Mouse (Mus musculus) lung, postnatal 25 days (tissue): ENCODE results near the gene Foxi1.
"Not testable (repeated sequence)": the region's sequence is repeated elsewhere in the genome, so short reads cannot be mapped to it uniquely, and the experiment has no call there.

Experiments used
- DNase-seq: peaks from one replicate; pipeline ENCODE4 v3.0.0; 2022; ENCODE audit warnings: low spot score

Gene Foxi1

GRCm38 (mm10) chr11:34207989-34208388, at the start of gene Foxi1:
Gene Foxi1 (minus strand): TSS chr11:34208089.
- DNase-seq, result no peak

GRCm38 (mm10) chr11:34242979-34243378, 35.1 kb upstream of the Foxi1 start:
- DNase-seq, result no peak

DNA sequence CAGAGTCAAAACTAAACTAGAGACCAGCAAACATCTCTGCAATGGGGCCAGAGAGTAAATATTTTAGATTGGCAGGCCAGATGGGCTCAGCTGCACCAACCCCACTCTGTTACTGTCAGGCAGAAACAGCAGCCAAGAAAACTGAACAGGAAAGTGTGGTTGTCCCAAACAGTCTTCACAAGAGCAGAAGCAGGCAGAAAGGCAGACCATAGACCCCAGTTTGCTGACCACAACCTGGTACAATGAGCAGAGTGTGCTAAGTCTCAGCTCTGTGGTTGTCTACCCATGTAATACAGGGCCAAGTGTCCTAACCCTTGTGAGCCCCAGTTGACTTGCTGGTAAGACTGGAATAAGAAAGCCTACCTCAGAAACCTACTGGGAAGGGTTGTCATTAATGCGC, 32.4 kb upstream of the Foxi1 start:
- no peak for DNase-seq

DNA sequence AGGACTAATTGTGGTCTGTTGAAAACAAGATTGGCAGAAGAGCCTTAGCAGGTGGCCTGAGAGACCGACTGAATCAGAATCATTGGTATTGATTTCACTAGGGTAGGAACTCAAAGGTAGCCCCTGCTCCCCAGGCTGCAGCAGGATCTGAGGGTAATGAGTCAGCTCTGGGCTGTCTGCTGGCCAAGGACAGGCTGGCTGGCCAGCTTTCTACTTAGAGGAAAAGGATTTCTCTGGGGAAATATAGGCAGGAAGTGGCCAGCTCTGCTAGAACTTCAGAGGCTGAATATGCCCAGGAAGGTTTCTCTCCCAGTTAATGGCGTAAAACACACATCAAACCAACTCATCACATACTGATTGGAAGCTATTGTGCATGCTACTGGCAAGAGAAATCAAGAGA, 31.8 kb upstream of the Foxi1 start:
- no peak for DNase-seq

GRCm38 (mm10) chr11:34236885-34237284, 29.0 kb upstream of the Foxi1 start:
- DNase-seq, result no peak

- DNase-seq, result peak; percentile 7
Measured at GRCm38 (mm10) chr11:34236091-34236759, 28.3 kb upstream of the Foxi1 start.

GRCm38 (mm10) chr11:34228758-34229364, 21.0 kb upstream of the Foxi1 start:
- DNase-seq, result peak; percentile 10

DNA sequence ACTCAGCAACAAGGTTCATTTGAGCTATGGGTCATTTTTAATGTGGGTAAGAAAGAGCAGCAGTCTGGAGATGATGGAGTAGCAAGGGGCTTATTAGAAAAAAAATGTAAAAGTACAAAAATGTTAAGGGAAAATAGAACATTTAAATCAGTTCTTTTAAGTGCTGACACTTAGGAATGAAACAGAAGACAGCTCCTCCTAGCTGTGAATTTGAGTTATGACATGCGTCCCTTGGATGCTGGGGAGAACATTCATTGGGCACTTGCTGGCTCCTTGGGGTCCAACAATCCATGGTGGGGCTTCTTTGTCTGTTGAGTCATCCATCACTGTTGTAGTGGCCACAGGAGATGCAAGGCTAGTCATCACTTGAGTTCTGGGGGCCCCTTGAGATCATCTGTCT, 19.3 kb upstream of the Foxi1 start:
- no peak for DNase-seq

DNA sequence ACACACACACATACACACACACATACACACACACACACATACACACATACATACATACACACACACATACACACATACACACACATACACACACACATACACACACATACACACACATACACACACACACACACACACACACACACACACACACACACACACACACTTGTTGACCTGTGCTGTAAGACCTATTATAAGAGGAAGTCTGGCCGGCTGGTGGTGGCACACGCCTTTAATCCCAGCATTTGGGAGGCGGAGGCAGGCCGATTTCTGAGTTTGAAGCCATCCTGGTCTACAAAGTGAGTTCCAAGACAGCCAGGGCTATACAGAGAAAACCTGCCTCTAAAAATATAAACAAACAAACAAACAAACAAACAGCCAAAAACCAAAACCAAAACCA, 12.7 kb upstream of the Foxi1 start:
- not testable (repeated sequence) for DNase-seq

DNA sequence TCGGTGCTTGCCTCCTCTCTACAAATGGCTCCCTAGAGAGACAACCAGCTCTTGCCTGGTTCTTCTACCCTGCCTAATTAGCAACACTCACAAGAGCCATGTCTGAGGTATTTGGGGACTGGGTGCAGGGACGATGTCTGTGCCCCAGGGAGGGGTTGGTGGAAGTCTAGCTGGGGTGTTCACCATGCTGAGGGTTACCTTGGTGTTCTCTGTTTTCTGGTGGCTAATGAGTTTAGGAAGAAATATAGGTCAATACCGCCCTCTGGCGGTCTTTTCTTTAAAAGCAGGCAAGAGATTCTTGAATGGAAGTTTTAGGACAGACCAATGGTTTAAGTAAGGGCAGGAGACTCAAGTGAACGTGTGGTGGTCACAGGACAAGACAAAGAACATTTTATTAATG, 5.0 kb upstream of the Foxi1 start:
- DNase-seq, result peak; percentile 51

DNA sequence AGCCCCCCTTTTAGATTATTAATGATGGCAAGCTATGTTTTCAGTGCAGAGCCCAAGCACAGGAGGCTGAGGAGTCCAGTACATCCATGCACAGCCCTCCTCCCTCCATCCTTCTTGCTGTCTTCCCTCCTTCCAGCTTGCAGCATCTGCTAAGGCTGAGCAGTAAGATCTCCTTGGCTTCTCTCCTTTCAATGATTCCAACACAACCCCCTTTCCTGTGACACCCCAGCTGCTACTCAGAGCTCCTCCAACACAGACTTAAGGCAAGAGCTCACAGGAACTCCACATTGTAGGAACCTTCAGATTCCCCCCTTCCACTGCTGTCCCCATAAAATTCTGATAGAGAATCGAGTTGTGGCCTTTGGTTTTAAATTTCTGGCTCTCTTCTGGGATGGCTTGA, 5.1 kb downstream of the Foxi1 start:
- no peak for DNase-seq

- DNase-seq, result no peak
Measured at GRCm38 (mm10) chr11:34195142-34195541, 12.7 kb downstream of the Foxi1 start.

DNA sequence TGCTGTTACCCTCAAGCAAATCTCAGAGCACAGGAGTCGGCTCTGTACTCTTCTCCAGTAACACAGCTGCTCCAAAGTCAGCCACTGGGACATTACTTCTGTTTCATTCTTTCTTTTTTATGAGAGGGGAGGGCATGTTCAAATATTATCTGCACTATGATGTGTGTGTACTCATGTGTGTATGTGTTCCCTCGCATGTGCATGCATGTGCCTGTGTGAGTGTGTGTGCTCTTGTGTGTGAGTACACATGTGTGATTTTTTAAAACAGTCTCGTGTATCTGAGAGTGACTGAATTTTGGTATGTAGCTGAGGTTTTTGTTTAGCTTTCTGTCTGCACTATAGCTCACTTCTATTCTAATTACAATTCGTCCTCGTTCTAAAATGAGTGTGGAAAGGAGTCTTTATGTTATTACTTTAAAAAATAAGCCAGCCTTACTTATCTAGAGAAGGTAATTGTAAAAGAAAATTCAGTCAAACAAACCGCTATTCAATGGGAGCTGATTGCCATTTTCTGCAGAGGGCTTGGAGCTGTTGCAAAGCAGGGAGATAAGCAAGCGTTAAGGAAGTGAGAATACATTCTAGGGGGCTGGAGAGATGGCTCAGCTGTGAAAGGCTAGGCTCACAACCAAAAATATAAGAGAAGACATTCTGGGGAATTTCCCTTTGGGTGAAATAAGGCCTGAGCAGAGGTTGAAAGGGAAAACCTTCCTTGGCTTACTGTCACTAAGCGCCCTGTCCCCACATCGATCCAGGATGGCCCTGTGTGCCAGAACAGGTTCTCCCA, 13.5 kb downstream of the Foxi1 start:
- DNase-seq, result no peak

DNA sequence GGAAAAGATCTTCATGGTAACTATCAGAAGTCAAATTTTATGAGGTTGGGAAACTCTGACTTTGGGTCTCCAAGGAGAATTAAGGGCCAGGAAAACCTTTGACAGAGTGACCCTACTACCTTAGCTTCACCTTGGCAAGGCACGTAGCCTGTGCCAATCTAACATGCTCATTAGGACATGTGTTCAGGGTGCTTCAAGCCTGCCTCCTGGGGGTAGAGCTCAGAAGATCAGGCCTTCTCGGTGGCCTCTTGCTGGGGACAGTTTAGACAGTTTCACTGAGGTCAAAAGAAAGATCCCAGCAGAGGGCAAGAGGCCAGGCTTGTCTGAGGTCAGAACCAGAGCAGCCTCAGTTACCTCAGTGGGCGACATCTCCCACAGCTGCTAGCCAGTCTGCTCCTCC, 14.2 kb downstream of the Foxi1 start:
- DNase-seq, result no peak

DNA sequence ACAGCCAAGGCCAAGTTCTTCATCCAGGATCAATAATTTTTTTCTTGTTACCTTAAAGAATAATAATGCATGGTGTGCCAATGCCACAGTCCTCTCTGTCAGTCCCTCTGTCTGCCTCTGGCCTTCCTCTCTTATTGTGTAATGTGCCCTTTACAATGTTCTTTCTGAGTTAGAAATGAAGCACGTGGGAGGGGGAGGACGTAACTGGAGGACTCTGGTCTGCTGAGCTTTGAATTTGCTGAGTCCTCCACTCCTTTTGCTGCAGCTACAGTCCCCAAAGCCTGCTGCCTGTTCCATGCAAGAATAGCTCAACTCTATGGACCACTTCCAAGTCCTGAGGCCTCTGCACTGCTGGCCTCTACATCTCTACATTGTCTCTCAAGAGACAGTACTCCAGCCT, 23.6 kb downstream of the Foxi1 start:
- DNase-seq, result peak; percentile 10

GRCm38 (mm10) chr11:34181214-34182117, 26.4 kb downstream of the Foxi1 start:
- peak; percentile 71 for DNase-seq

GRCm38 (mm10) chr11:34178752-34179151, 29.1 kb downstream of the Foxi1 start:
- DNase-seq, result no peak

DNA sequence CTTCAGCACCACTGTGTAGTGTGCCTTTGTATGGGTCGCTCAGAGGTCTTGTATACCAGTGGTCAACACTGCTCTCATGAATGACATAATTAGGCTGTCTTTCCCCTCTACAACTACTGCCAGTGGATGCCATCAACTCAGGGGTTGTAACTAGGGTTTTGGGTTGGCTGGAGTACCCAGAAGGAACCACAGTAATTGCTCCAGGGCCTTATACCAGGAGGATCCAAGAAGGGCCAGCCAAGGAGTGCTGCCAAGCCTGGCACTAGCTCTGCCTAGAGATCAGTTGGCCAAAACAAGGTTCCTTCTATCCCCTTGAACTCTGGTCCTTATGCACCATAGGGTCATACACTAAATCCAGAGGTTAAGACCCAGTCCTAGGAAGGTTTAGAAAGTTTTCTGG, 31.5 kb downstream of the Foxi1 start:
- DNase-seq, result no peak

DNA sequence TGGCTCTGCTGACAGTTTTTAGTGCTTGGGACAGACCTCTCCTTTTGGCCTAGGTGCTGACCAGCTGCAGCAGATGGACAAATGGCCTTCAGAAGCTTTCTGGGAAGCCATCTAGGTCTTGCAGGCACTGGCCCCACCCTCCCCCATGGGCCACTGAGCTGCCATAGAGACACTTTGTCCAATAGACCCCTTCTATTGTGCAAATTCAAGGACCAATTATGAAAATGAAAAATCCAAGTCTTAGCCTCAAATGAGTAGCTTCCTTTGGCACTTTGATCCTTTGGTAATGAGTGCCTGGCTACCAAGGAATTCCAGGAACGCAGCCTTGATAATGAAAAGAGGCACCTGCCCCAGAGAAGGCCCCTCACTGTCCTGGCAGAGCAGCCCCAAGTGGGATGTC, 36.7 kb downstream of the Foxi1 start:
- DNase-seq, result no peak

GRCm38 (mm10) chr11:34169464-34169894, 38.4 kb downstream of the Foxi1 start:
- DNase-seq, result peak; percentile 46

DNA sequence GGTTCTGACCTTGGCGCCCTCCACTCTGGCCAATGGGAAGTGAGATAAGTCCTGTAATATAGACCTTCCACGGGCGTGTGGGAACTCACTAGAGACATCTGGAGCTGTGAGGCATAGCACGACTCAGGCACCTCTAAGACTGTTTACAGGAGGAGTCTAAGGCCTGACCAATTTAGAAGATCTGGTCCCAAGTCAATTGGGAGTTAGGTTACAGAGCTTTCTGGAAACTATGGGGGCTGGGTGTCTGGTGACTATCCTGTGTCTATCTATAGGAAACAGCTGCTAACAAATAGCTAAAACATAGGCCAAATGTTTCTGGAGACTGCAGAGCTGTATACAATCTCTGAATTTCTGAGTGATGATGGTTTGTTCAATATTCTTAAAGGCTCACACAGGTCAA, 41.5 kb downstream of the Foxi1 start:
- no peak for DNase-seq

- no peak for DNase-seq
Measured at GRCm38 (mm10) chr11:34165278-34165677, 42.6 kb downstream of the Foxi1 start.
